Mouse (Mus musculus): ENCODE measurements at regions not wholly inside any gene's neighbourhood (a gene's known extent, or its start where the extent isn't known, plus 50 kb on each side); places are given as distances from the start of the nearest gene placed in this dataset.

DNA sequence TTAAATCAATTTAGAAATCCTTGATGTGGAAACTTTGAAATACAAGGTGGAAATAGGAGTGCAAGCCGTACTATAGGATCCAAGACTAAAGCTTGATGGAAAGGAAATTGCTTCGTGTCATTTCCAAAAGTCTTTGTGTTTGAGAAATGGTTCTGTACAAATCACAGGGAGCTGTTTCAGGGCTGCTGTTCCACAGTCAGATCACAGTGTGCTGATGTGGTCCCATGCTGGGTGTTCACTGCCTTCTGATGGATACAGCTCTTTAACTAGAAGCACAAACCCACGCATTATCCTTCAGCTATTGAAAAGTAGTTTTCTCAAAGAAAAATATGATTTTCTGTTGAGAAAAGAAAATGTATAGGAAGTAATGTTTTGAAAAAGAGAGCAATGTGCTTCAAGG, 391.3 kb downstream of the Arl4a start:
- H3K27me3 ChIP-seq (ENCODE audit: control insufficient read depth, insufficient read depth, low read length) = no peaks in the 10 kb centered on the region
- no peak overlapping the region for H3K4me3 ChIP-seq (ENCODE audit: control insufficient read depth in 1 of 2, insufficient read depth in 1 of 2, low read depth in 1 of 2, low read length in 2 of 2)
- WGBS = 85% methylated on average over 3 of the region's 3 CpGs
- no peaks in the 10 kb centered on the region for H3K4me1 ChIP-seq (ENCODE audit: control insufficient read depth in 2 of 2, insufficient read depth in 2 of 2, low read length in 2 of 2)
- no peak for ATAC-seq (ENCODE audit: insufficient number of reproducible peaks, insufficient read depth, low FRiP score, low read depth)
- no peaks in the 10 kb centered on the region for H3K9me3 ChIP-seq (ENCODE audit: control insufficient read depth, low read length)
- H3K27ac ChIP-seq (replicated peaks in 1 of 2; ENCODE audit: control insufficient read depth in 1 of 2, insufficient read depth in 1 of 2, low read depth in 2 of 2, low read length in 2 of 2) = no peak overlapping the region
- H3K4me2 ChIP-seq (ENCODE audit: low read length) = no peak overlapping the region
- H3K9ac ChIP-seq (ENCODE audit: low read length) = no peak overlapping the region
- no peaks in the 10 kb centered on the region for H3K36me3 ChIP-seq (ENCODE audit: control insufficient read depth, insufficient read depth, low read length)

DNA sequence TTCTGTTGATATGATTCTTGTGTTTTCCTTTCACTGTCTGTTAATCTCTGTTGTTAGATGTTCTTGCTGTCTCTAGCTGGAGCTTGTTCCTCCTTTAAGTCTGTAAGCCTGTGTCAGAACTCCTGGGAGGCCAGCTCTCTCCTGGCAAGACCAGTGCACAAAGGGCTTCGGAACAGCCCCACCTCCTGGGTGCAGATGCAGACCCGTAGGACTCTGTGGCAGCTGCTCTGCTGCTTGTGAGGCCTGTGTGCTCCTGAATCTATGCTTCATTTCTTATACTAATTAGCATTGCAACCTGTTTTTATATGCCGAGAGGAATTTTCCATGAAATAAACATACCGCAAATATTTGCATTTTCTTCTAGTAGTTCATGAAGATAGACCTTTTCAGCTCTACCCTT, 392.2 kb downstream of the Arl4a start:
- H3K4me3 ChIP-seq (ENCODE audit: control insufficient read depth in 1 of 2, insufficient read depth in 1 of 2, low read depth in 1 of 2, low read length in 2 of 2) = no peak overlapping the region
- no peaks in the 10 kb centered on the region for H3K9me3 ChIP-seq (ENCODE audit: control insufficient read depth, low read length)
- ATAC-seq (ENCODE audit: insufficient number of reproducible peaks, insufficient read depth, low FRiP score, low read depth) = no peak
- WGBS = 74% methylated on average over 4 of the region's 4 CpGs
- H3K27ac ChIP-seq (replicated peaks in 1 of 2; ENCODE audit: control insufficient read depth in 1 of 2, insufficient read depth in 1 of 2, low read depth in 2 of 2, low read length in 2 of 2) = no peak overlapping the region
- H3K4me2 ChIP-seq (ENCODE audit: low read length) = no peak overlapping the region
- no peaks in the 10 kb centered on the region for H3K27me3 ChIP-seq (ENCODE audit: control insufficient read depth, insufficient read depth, low read length)
- H3K9ac ChIP-seq (ENCODE audit: low read length) = no peak overlapping the region
- H3K4me1 ChIP-seq (ENCODE audit: control insufficient read depth in 2 of 2, insufficient read depth in 2 of 2, low read length in 2 of 2) = no peaks in the 10 kb centered on the region
- no peaks in the 10 kb centered on the region for H3K36me3 ChIP-seq (ENCODE audit: control insufficient read depth, insufficient read depth, low read length)

DNA sequence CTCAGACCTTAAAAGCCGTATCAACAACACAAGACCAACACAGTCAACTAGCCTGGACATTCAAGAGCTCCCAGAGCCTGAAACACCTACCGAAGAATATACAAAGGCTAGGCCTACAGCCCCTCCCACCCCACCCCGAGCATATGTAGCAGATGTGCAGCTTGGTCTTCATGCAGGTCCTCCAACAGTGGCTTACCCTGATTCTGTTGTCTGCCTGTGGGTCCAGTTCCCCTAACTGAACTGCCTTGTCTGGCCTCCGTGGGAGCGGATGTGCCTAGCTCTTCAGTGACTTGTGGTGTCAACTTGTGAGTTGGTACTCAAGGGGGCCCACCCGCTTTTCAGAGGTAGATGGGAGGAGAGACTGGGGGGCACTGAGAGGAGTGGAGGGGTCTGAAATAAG, 398.6 kb downstream of the Arl4a start:
- WGBS = 70% methylated on average over 6 of the region's 6 CpGs
- no peak overlapping the region for H3K9ac ChIP-seq (ENCODE audit: low read length)
- no peak overlapping the region for H3K4me3 ChIP-seq (ENCODE audit: control insufficient read depth in 1 of 2, insufficient read depth in 1 of 2, low read depth in 1 of 2, low read length in 2 of 2)
- H3K4me1 ChIP-seq (ENCODE audit: control insufficient read depth in 2 of 2, insufficient read depth in 2 of 2, low read length in 2 of 2) = no peaks in the 10 kb centered on the region
- H3K36me3 ChIP-seq (ENCODE audit: control insufficient read depth, insufficient read depth, low read length) = no peaks in the 10 kb centered on the region
- H3K27ac ChIP-seq (replicated peaks in 1 of 2; ENCODE audit: control insufficient read depth in 1 of 2, insufficient read depth in 1 of 2, low read depth in 2 of 2, low read length in 2 of 2) = no peak overlapping the region
- H3K9me3 ChIP-seq (ENCODE audit: control insufficient read depth, low read length) = no peaks in the 10 kb centered on the region
- no peak overlapping the region for H3K4me2 ChIP-seq (ENCODE audit: low read length)
- ATAC-seq (ENCODE audit: insufficient number of reproducible peaks, insufficient read depth, low FRiP score, low read depth) = no peak
- no peaks in the 10 kb centered on the region for H3K27me3 ChIP-seq (ENCODE audit: control insufficient read depth, insufficient read depth, low read length)

DNA sequence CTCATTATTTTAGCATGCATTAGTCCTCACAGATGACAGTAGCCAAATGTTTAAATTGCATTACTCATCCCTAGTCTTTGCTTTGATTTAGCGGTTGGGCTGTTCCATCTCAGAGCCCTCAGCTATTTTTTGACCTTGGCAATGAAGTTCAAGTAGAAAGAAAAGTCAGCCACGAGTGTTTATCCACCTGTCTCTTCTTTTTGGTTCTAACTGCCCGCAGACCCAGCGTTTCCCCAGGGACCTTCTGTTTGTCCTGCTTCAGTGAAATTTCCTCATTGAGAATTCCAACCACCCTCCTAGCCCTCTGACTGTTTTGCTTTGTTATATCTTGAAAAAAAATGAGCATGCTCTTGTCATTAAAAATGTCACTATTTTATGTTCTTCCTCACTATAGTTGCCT, 403.5 kb downstream of the Arl4a start:
- H3K4me2 ChIP-seq (ENCODE audit: low read length) = no peak overlapping the region

DNA sequence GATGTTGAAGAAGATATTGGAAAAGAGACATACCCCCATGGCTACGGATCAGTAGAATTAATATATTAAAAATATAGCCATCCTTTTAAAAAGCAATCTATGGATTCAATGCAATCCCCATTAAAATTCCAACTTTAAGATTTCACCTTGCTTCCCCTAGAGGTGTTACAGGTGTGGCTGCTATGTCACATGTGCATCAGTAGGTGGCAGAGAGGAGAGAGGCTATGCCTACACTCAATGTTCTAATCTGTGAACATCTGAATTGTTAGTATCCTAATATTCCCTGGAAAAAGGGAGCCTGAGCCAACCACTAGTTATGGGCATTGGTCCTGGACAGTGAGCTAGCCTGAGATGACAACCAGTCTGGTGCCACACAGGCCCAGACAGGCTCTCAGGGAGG, 416.6 kb downstream of the Arl4a start:
- Histone ChIP-seq H3K4me2 (ENCODE audit: low read length) (no peak overlapping the region), H3K4me1 (ENCODE audit: control insufficient read depth in 2 of 2, insufficient read depth in 2 of 2, low read length in 2 of 2) (no peaks in the 10 kb centered on the region), H3K9me3 (ENCODE audit: control insufficient read depth, low read length) (no peaks in the 10 kb centered on the region), H3K27me3 (ENCODE audit: control insufficient read depth, insufficient read depth, low read length) (no peaks in the 10 kb centered on the region), H3K9ac (ENCODE audit: low read length) (no peak overlapping the region), H3K4me3 (ENCODE audit: control insufficient read depth in 1 of 2, insufficient read depth in 1 of 2, low read depth in 1 of 2, low read length in 2 of 2) (no peak overlapping the region), H3K27ac (replicated peaks in 1 of 2; ENCODE audit: control insufficient read depth in 1 of 2, insufficient read depth in 1 of 2, low read depth in 2 of 2, low read length in 2 of 2) (no peak overlapping the region), H3K36me3 (ENCODE audit: control insufficient read depth, insufficient read depth, low read length) (no peaks in the 10 kb centered on the region)
- 93% methylated on average over 1 of the region's 1 CpGs for WGBS
- no peak for ATAC-seq (ENCODE audit: insufficient number of reproducible peaks, insufficient read depth, low FRiP score, low read depth)

More for the DNA sequence above, 403.5 kb downstream of the Arl4a start:
- no peaks in the 10 kb centered on the region for H3K9me3 ChIP-seq (ENCODE audit: control insufficient read depth, low read length)
- no peak overlapping the region for H3K4me3 ChIP-seq (ENCODE audit: control insufficient read depth in 1 of 2, insufficient read depth in 1 of 2, low read depth in 1 of 2, low read length in 2 of 2)
- 66% methylated on average over 4 of the region's 4 CpGs for WGBS
- ATAC-seq (ENCODE audit: insufficient number of reproducible peaks, insufficient read depth, low FRiP score, low read depth) = no peak
- H3K4me1 ChIP-seq (ENCODE audit: control insufficient read depth in 2 of 2, insufficient read depth in 2 of 2, low read length in 2 of 2) = no peaks in the 10 kb centered on the region
- no peaks in the 10 kb centered on the region for H3K36me3 ChIP-seq (ENCODE audit: control insufficient read depth, insufficient read depth, low read length)
- no peak overlapping the region for H3K9ac ChIP-seq (ENCODE audit: low read length)
- H3K27ac ChIP-seq (replicated peaks in 1 of 2; ENCODE audit: control insufficient read depth in 1 of 2, insufficient read depth in 1 of 2, low read depth in 2 of 2, low read length in 2 of 2) = no peak overlapping the region
- no peaks in the 10 kb centered on the region for H3K27me3 ChIP-seq (ENCODE audit: control insufficient read depth, insufficient read depth, low read length)

DNA sequence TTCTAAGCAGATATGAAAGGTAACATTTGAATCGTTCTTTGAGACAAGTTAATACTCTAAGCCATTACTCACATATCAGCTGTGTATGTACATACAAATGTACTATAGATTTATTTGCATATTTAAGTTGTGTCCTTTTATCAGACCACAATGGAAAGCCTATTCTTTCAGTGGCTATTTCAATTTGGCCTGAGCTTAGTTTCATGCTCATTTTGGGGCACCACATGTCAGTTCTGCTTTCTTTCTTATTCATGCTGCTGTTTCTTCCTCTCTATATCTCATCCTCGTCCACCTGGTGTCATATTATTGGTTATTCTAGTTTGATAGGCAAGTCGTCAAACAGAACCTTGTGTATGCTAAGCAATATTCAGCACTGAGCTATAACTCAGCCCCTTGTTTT, 432.5 kb downstream of the Arl4a start:
- H3K4me3 ChIP-seq (ENCODE audit: control insufficient read depth in 1 of 2, insufficient read depth in 1 of 2, low read depth in 1 of 2, low read length in 2 of 2) = no peak overlapping the region
- H3K27me3 ChIP-seq (ENCODE audit: control insufficient read depth, insufficient read depth, low read length) = no peaks in the 10 kb centered on the region
- no peak overlapping the region for H3K9ac ChIP-seq (ENCODE audit: low read length)
- ATAC-seq (ENCODE audit: insufficient number of reproducible peaks, insufficient read depth, low FRiP score, low read depth) = no peak
- H3K27ac ChIP-seq (replicated peaks in 1 of 2; ENCODE audit: control insufficient read depth in 1 of 2, insufficient read depth in 1 of 2, low read depth in 2 of 2, low read length in 2 of 2) = no peak overlapping the region
- H3K4me1 ChIP-seq (ENCODE audit: control insufficient read depth in 2 of 2, insufficient read depth in 2 of 2, low read length in 2 of 2) = no peaks in the 10 kb centered on the region
- H3K36me3 ChIP-seq (ENCODE audit: control insufficient read depth, insufficient read depth, low read length) = no peaks in the 10 kb centered on the region
- no peaks in the 10 kb centered on the region for H3K9me3 ChIP-seq (ENCODE audit: control insufficient read depth, low read length)
- H3K4me2 ChIP-seq (ENCODE audit: low read length) = no peak overlapping the region
- WGBS = 51% methylated on average over 3 of the region's 3 CpGs

DNA sequence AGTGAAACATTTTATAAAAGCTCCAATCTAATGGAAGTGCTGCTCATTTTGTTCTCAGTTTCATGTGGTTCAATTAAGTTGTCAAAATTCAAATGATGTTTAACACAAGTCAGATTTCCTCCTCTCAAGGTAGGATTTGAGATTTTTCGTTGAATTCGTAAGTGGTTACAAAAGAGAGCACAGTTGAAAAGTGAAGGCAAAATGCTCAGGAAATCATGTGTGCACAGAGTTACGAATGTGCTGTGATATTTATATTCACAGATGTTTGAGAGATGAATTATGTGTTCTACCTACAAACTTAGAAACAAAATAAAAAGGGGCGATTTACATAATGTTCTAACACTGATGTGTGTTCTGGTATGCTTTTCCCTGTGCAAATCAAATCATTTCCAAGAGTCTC, 433.1 kb downstream of the Arl4a start:
- Histone ChIP-seq H3K4me1 (ENCODE audit: control insufficient read depth in 2 of 2, insufficient read depth in 2 of 2, low read length in 2 of 2) (no peaks in the 10 kb centered on the region), H3K27ac (replicated peaks in 1 of 2; ENCODE audit: control insufficient read depth in 1 of 2, insufficient read depth in 1 of 2, low read depth in 2 of 2, low read length in 2 of 2) (no peak overlapping the region), H3K27me3 (ENCODE audit: control insufficient read depth, insufficient read depth, low read length) (no peaks in the 10 kb centered on the region), H3K9me3 (ENCODE audit: control insufficient read depth, low read length) (no peaks in the 10 kb centered on the region), H3K36me3 (ENCODE audit: control insufficient read depth, insufficient read depth, low read length) (no peaks in the 10 kb centered on the region), H3K4me2 (ENCODE audit: low read length) (no peak overlapping the region), H3K9ac (ENCODE audit: low read length) (no peak overlapping the region), H3K4me3 (ENCODE audit: control insufficient read depth in 1 of 2, insufficient read depth in 1 of 2, low read depth in 1 of 2, low read length in 2 of 2) (no peak overlapping the region)
- WGBS = 77% methylated on average over 4 of the region's 4 CpGs
- ATAC-seq (ENCODE audit: insufficient number of reproducible peaks, insufficient read depth, low FRiP score, low read depth) = no peak

DNA sequence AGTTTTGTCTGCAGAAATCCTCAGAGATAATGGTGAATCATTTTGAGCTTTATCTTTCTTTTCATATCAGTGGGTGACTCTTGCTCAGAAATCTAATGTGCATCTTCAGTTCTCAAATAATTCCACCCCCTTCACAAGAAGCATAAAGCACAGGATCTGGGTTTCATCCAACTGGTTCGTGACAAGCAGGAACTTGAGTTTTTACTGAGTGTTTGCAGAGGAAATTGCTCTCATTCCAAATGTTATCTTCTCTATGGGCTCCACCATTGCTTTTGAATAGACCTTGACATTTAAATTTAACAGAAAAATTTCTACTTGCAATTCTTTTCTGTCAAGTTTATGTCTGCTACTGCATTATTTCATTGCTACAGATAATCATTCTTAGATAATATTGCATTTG, 443.1 kb downstream of the Arl4a start:
- H3K9me3 ChIP-seq (ENCODE audit: control insufficient read depth, low read length) = no peaks in the 10 kb centered on the region
- 26% methylated on average over 1 of the region's 1 CpGs for WGBS

More for the DNA sequence above, 443.1 kb downstream of the Arl4a start:
- Histone ChIP-seq H3K4me3 (ENCODE audit: control insufficient read depth in 1 of 2, insufficient read depth in 1 of 2, low read depth in 1 of 2, low read length in 2 of 2) (no peak overlapping the region), H3K27me3 (ENCODE audit: control insufficient read depth, insufficient read depth, low read length) (no peaks in the 10 kb centered on the region), H3K36me3 (ENCODE audit: control insufficient read depth, insufficient read depth, low read length) (no peaks in the 10 kb centered on the region), H3K27ac (replicated peaks in 1 of 2; ENCODE audit: control insufficient read depth in 1 of 2, insufficient read depth in 1 of 2, low read depth in 2 of 2, low read length in 2 of 2) (no peak overlapping the region), H3K4me2 (ENCODE audit: low read length) (no peak overlapping the region), H3K9ac (ENCODE audit: low read length) (no peak overlapping the region), H3K4me1 (ENCODE audit: control insufficient read depth in 2 of 2, insufficient read depth in 2 of 2, low read length in 2 of 2) (no peaks in the 10 kb centered on the region)
- ATAC-seq (ENCODE audit: insufficient number of reproducible peaks, insufficient read depth, low FRiP score, low read depth) = no peak

All from heart, embryonic 14.5 days (tissue).